Mouse (Mus musculus) telencephalon, adult 2 months (tissue): ENCODE results near the gene Rb1.

ENCODE experiments used
- DNase-seq: peaks from one replicate; pipeline ENCODE4 v3.0.0-alpha.2; 2011; ENCODE audit warnings: low read depth, low spot score

Rb1 gene

DNA sequence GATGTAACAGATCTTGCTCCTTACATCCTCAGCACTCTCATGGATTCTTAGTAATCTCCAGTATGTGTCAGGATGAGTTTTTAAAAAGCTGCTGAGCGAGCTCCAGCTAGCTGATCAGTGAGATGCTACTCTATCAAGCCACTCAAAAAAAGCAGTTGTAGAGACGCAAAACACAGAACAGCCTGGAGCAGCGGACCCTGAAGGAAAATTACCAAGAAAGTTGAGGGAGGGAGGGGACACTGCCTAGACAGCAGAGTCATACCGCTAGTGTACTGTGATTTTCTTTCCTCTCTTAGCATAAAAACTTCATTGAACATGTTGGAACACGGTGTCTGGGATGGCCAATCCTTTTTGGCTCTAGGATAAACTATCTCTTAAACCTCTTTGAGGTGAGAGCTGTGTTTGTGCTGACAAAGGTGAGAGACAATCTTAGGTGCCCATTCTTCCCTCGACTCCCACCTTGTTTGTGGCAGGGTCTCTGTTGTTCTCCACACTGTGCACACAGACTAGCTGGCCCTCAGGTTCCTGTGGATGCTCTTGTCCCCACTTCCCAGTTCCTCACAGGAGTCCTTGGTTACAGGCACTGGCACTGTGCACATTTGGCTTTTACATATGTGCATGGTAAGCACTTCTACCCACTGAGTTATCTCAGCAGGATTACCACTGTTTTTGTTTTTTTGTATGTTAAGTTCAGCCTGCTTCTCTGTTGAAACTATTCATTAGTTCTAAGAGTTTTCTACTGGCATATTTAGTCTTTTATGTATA is 10.9 kb upstream of the Rb1 start:
- DNase-seq: no peak

DNA sequence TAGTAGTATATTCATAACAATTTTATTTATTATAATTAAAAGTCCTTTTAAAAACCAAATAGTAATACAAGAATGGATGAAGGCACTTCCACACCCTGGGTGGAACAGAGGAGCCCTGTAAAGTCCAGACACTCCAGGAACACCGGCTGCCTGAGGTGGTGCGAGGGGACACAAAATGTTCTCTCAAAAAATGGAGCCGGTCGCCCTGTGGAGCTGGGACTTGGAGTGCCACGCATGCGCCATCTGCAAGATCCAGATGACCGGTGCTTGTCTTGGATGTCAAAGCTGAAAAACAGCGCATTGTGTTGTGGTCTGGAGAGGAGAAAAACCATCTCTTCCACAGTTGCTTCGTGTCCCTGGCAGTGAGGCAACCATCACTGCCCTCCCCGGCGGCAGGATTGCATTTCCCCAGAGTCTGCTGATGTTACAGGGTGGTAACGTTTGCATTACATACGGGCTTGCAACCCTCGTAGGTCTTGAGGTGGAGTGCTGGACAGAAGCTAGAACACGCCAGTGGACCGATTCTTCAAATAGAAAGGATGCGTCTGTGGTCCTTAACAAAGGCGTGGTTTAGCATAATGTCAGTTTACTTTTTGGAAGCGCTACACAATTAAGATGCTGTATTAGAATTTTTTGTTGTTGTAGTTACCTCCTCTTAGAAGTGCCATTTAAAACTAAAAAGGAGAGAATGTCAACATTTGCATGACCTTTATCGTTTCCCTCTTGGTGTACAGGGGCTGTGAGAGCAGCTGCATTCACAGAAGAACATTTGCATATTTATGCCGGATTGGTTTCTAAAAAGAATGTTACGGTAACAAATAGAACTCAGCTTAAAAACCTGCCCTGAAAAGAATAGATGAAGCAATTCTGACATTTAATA is 9.5 kb upstream of the Rb1 start:
- DNase-seq: no peak

DNA sequence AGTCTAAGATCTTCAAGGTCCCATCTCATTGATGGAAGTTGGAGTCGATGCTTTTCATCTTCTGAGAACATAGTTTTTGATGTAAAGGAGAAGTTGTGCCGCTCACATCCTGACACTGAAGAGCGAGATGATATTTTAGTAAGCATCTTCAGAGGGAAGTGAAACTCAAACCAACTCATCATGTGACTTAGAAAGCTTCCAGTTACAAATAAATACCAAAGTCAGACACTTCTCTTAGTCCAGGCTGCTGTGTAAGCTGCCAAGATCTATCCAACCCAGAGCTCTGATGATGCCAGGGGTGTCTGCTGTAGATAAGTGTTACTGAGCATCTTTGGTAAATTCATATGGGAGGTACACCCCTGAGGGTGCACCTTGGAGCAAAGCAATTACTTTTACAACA is 8.3 kb upstream of the Rb1 start:
- DNase-seq: no peak

DNA sequence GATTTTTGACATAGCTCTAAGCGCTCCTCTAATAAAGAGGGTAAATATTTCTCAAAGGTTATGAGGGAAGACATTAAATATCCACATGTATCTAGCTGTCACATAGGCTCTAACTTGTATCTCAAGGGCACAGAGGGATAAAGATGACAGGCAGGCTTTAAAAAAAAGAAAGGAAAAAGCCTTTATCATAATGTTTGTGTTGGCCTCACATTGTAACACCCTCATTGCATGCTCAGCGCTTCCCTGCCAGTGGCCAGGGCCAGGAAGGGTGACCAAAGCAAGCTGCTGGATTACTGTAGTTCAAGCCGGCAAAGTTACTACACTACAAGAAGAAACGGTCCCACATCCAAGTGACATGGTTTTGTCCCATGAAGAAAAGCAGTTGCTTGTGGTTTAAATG is 5.8 kb upstream of the Rb1 start:
- no peak for DNase-seq

DNA sequence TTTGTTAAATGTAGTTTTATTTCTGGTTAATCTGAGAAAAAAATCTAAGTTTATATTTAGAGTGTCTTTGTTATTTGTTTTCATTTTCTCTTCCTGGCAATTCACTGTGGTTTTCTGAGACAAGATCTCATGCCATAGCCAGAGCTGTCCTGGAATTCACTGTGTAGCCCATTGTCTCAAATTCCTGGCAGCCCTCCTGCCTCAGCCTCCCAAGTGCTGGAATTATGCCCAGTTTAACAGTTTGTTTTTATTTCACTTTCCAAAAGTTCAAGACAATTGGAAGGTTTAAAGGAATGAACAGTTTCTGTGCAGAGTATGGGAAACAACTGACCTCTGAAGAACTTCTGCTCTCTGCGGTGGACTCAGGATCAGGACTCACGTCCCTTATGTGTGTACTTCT is 4.2 kb upstream of the Rb1 start:
- no peak for DNase-seq

DNA sequence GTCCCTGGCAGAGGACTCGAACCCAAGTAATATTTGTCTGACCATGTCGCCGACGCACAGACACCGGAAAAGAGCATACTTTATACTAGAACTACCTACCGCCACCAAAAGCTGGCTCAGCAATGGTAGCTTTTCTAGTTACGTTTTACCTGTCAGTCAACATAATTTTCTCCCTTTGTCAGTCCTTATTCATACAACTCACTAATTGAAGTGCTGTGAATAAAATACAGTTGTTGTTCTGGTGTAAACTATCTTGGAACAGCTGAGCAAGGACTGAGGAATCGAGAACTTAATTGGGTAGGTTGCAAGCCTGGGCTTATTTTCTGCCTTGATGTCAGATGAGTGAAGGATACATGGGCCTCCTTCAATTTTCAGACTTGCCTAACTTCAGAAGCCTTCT is 889 bp upstream of the Rb1 start:
- DNase-seq: no peak

DNA sequence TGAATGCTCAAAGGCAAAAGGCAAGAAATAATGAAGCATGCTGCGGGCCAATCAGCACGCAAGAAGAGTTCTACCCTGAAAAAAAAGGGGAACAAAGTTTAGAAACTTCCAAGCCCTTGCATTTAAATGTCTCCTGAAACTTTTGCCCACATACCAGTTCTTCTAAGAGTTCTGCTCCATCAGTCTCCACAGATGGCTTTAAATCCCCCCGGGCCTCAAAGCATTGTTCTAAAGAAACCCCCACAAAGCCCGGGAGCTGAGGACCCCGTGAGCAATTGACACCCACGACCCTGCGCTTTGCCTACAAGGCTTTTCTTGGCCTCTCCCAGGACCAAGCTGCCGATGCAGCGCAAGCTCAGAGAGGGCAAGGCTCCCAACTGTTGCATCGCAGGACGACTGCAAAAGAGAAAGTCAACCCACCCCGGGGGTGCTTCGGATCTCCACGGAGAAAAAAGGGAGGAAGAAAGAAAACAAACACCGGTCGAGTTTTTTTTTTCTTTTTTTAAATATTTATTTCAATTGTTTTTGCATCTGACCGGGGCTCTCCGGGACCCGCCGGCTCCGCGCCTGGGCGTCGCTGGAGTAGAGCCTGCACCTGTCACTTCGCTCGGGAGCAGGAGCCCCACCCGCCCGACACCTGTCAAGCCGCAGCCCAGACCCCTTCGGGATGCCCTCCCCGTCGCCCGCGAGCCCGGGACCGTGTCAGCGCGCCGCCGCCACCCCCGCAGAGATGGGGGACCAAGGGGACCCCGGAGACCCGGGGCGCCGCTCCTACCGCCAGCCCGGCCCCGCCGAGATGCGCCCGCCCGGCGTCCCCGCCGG is 777 bp downstream of the Rb1 start:
- DNase-seq: no peak

GRCm38 (mm10) chr14:73323965-73324364 is 1.7 kb downstream of the Rb1 start:
- DNase-seq: no peak

- DNase-seq: no peak
These were observed 3.5 kb downstream of the Rb1 start for GRCm38 (mm10) chr14:73322142-73322541.

GRCm38 (mm10) chr14:73316933-73317332 is 8.7 kb downstream of the Rb1 start:
- no peak for DNase-seq

- no peak for DNase-seq
These were observed 11.8 kb downstream of the Rb1 start for GRCm38 (mm10) chr14:73313864-73314263.

DNA sequence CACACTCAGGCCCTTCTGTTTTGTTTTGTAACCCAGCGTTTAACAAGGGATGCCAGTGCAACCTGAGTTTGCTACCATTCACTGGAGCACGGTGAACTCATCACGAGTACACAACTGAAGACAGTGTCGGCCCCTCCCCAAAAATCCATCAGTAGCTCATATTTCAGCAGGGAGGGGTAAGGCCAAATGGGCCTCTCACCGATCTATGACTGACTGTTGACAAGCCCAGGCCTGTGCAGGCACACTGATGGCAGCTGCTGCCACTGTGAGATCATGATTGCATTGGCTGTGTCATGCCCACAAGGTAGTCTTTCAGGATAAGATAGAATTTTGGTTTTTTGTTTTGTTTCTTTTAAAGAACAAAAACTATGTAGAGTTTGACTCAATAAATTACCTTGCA is 12.2 kb downstream of the Rb1 start:
- no peak for DNase-seq

- no peak for DNase-seq
These were observed 12.7 kb downstream of the Rb1 start for GRCm38 (mm10) chr14:73312909-73313308.

- no peak for DNase-seq
These were observed 18.1 kb downstream of the Rb1 start for GRCm38 (mm10) chr14:73307490-73307889.

- DNase-seq: no peak
These were observed 22.4 kb downstream of the Rb1 start for GRCm38 (mm10) chr14:73303193-73303592.

DNA sequence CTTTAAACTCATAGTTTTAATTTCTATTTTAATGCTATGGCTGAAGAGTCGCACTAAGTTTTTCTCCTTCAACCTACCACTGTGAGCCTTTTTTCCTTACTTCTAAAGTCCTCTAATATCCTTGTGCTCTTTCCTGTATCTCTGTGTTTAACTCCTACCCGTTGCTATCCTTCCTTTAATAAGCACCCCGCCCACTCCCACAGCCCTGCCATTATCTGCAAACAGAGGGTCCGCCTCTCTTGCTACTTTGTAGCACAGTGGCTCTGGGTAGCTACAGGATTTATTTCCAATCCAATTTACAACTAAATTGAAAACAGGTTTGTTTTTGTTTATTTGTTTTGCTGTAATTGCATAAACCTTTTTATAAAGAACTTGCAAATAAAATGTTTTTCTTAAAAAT is 23.8 kb downstream of the Rb1 start:
- no peak for DNase-seq

GRCm38 (mm10) chr14:73295512-73295911 is 30.1 kb downstream of the Rb1 start:
- no peak for DNase-seq

- DNase-seq: no peak
These were observed 32.0 kb downstream of the Rb1 start for GRCm38 (mm10) chr14:73293616-73294015.

GRCm38 (mm10) chr14:73292434-73292833 is 33.2 kb downstream of the Rb1 start:
- no peak for DNase-seq

DNA sequence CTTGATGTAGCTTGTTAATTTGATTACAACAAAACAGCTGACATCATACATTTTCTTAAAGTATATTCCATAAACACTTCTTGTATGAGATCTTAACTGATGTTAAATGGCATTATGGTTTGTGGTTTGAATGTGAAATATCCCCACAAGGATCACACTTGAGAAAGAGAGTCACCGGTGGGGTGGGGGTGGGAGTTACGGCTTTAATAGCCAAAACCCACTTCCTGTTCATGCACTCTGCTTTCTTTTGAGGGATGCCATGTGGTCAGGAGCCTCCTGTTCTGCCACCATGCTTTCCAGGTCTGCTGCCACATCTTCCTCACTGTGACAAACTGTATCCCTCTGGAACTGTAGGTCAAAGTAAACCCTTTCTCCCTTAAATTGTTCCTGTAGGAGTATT is 35.7 kb downstream of the Rb1 start:
- no peak for DNase-seq

DNA sequence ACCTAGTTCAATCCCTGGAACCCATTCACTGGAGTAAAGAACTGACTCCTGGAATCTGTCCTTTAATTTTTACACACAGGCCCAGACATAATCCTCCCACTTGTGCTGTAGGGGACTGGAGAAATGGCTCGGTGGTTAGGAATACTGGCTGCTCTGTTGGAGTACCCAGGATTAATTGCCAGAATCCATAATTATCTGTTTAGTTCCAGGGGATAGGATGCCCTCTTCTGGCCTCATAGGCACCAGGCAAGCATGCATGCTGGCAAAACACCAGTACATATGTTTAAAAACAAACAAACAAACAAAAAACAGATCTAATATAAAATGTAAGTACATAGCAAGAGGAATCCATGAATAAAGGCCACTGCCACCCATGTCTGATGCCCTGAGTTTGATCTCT is 44.6 kb downstream of the Rb1 start:
- DNase-seq: no peak

DNA sequence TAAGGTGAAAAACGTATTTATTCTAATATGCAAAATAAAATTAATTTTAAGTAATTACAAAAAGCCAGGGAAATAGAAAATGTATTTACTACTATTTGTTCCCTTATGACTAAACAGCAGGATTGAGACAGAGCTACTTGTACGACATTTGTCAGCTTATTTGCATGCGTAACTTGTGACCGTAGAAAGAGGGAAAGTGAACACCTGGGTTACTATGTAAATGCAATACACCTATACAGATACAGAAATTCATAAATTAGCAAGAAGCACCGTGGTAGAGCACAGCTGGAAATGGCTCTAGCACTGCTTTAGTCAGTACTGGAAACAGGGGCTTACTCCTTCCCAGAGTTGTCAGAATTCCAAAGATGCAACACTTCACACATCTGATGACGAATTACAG is 46.5 kb downstream of the Rb1 start:
- no peak for DNase-seq
